In the genomic region with DNA sequence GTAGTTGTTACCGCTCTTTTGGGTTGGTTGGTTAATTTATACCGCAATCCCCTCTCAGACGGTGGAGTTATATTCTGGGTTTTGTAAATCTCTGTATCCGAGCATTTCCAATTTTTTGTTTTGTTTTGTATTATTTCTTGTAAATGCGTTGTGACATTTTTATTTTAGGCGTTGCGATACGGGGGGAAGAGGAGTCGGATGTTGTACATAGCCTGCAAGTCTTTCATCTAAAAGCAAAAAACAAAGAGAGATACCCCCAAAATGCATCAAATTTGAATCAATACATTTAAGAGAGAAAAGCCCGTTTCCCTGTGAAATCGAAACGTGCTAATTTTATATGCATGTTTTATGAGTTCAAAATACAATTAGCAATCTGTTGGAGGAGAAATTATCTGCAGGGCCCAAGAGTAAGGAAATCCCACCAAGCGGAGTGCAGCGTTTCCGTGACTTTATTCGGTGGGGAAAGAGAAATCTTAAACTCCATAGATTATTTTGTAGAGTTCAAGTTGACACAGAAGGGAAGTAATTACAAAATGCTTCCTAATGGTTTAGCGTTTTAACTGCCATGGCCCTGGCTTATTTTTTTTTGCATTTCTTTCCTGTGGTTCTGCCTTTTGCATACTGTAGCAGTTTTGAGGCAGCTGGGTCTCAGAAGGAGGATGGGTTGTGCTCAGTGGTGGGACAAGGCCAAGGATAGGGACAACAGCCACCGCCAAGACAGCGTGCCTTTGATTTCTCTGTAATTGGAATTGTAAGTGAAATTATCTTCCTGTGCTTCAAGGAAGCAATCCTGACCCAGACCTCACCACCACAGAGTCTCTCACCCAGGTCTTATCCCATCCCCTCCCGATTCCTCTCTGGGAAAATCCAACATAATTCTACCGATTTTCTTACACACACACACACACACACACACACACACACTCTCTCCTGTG, we compare ENCODE assay signal across 15 mouse cellular contexts. TPM values are rescaled to one million over a fixed set of nuclear protein-coding genes. Genes with fewer than 3 reads are reported as not detected.
A peak's percentile ranks its signal among the peaks of the same experiment; 100 is the strongest.
DNase-seq lines count a peak whose midpoint lies in the region; ATAC-seq and TF ChIP-seq lines count a peak whose summit lies in the region.
"Had no signal": no experiment of that assay in that cellular context is flagged by ENCODE, and none has a peak within 500 bp of the region (broad histone marks: within the 10 kb centered on the region; RNA-seq: fewer than 3 reads in every experiment).

No protein-coding gene starts in this region.

- peaks cover 54% of the 10 kb centered on the region for H3K4me1 ChIP-seq in E14TG2a.4 (replicated peaks; ENCODE audit: low read depth, low read length)
- peaks cover 82% of the 10 kb centered on the region for H3K4me1 ChIP-seq in hindbrain, embryonic 10.5 days (replicated peaks)
- H3K4me1 ChIP-seq in midbrain, embryonic 13.5 days (replicated peaks) = peaks cover 81% of the 10 kb centered on the region
- H3K4me1 ChIP-seq: liver, embryonic 15.5 days had no signal

- peak overlapping the region; percentile 68 for H3K4me2 ChIP-seq in midbrain, embryonic 13.5 days (replicated peaks)
- H3K4me2 ChIP-seq: liver, embryonic 15.5 days had no signal

- DNase-seq in embryo, embryonic 10.5 days (ENCODE audit: low spot score) = peak; percentile 63
- peak; percentile 50 for DNase-seq in hindbrain, embryonic 10.5 days (ENCODE audit: low spot score)
- no peak for DNase-seq in right cerebral cortex, postnatal 25 days
- DNase-seq in frontal cortex, postnatal 25 days (ENCODE audit: low spot score in 2 of 2) = no peak
- DNase-seq in natural killer cell, adult 2 months (ENCODE audit: low spot score in 2 of 2) = no peak
- DNase-seq in right cerebral cortex, postnatal 14 days = no peak
- DNase-seq: adrenal gland, postnatal 14 days; gastrocnemius, postnatal 10 days; kidney, adult 18-20 months; lung, postnatal 36 days had no signal

- ATAC-seq in midbrain, embryonic 13.5 days = no peak

- peak overlapping the region; percentile 94 for H3K27ac ChIP-seq in hindbrain, embryonic 10.5 days
- peak overlapping the region; percentile 92 for H3K27ac ChIP-seq in midbrain, embryonic 13.5 days
- H3K27ac ChIP-seq: liver, embryonic 15.5 days had no signal

- peaks cover 86% of the 10 kb centered on the region for H3K27me3 ChIP-seq in E14TG2a.4 (ENCODE audit: insufficient read depth, low read length)
- H3K27me3 ChIP-seq in hindbrain, embryonic 10.5 days (ENCODE audit: insufficient read depth, poor library complexity, severe bottlenecking) = peaks cover 90% of the 10 kb centered on the region
- peaks cover 48% of the 10 kb centered on the region for H3K27me3 ChIP-seq in midbrain, embryonic 13.5 days

- TF ChIP-seq CTCF in E14TG2a.4 (conservative IDR thresholded peaks at IDR 0.05; ENCODE audit: low read length) = no peak

- 1% methylated on average over 21 of the region's 21 CpGs for WGBS in hindbrain, embryonic 10.5 days
- 2% methylated on average over 21 of the region's 21 CpGs for WGBS in midbrain, embryonic 13.5 days

- peak overlapping the region; percentile 92 for H3K9ac ChIP-seq in midbrain, embryonic 13.5 days (replicated peaks)
- H3K9ac ChIP-seq: liver, embryonic 15.5 days had no signal

- H3K4me3 ChIP-seq in E14TG2a.4 (replicated peaks; ENCODE audit: low read length) = peak overlapping the region; percentile 70
- peak overlapping the region; percentile 78 for H3K4me3 ChIP-seq in hindbrain, embryonic 10.5 days
- H3K4me3 ChIP-seq in midbrain, embryonic 13.5 days (replicated peaks) = peak overlapping the region; percentile 74
- H3K4me3 ChIP-seq: liver, embryonic 15.5 days had no signal

- no peaks in the 10 kb centered on the region for H3K9me3 ChIP-seq in E14TG2a.4 (ENCODE audit: low read length)
- no peaks in the 10 kb centered on the region for H3K9me3 ChIP-seq in hindbrain, embryonic 10.5 days
- no peaks in the 10 kb centered on the region for H3K9me3 ChIP-seq in midbrain, embryonic 13.5 days
- H3K9me3 ChIP-seq: liver, embryonic 15.5 days had no signal

- no peaks in the 10 kb centered on the region for H3K36me3 ChIP-seq in E14TG2a.4 (ENCODE audit: insufficient read depth, low read length)
- peaks cover 15% of the 10 kb centered on the region for H3K36me3 ChIP-seq in hindbrain, embryonic 10.5 days
- H3K36me3 ChIP-seq in midbrain, embryonic 13.5 days = no peaks in the 10 kb centered on the region
- H3K36me3 ChIP-seq: liver, embryonic 15.5 days had no signal

RNA-seq across cellular contexts. Expression of a gene that starts 3.2 kb away (rescaled TPM):
- 2.5 and 2.6 TPM in 2 replicates for polyA plus RNA-seq in hindbrain, embryonic 10.5 days (2016; fragmentation: Nextera tagmentation; extraction: Ambion mirVana)
- 3.1 and 3.6 TPM in 2 replicates for polyA plus RNA-seq in midbrain, embryonic 13.5 days (2015; fragmentation: Nextera tagmentation; extraction: Ambion mirVana)
- polyA plus RNA-seq: heart, postnatal 0 days; liver, embryonic 15.5 days; small intestine, adult 2 months had no signal

Comparison
In these comparisons a context has a peak if more than half of its experiments do, and no peak if none do; other contexts are left out.
1. DNase-seq: peak in embryo, embryonic 10.5 days (single experiment) and hindbrain, embryonic 10.5 days (single experiment); none in right cerebral cortex, postnatal 25 days (single experiment), frontal cortex, postnatal 25 days (0 of 2), natural killer cell, adult 2 months (0 of 2) and right cerebral cortex, postnatal 14 days (single experiment).
2. Peak in every context shown above with its lines, with median percentiles within 50 percentile points of each other: H3K4me3 ChIP-seq.